Mouse (Mus musculus) small intestine, adult 2 months (tissue): ENCODE results near the gene Phlda3. TPM values are rescaled to one million over a fixed set of nuclear protein-coding genes. Genes with fewer than 3 reads are reported as not detected.
A peak's percentile ranks its signal among the peaks of the same experiment; 100 is the strongest.

Source experiments
- H3K27ac ChIP-seq: fragments of 200-500 bp; 2 replicates; pipeline ENCODE4 v1.5.1; 2012; ENCODE audit warnings: low read depth, low read length, control low read depth, inconsistent platforms; ENCODE audit not compliant: insufficient read depth
- H3K27me3 ChIP-seq: fragments of 200-500 bp; 2 replicates; pipeline ENCODE4 v1.6.1; 2012; ENCODE audit warnings: mild to moderate bottlenecking, moderate library complexity, low read length, inconsistent platforms; ENCODE audit not compliant: control insufficient read depth, insufficient read depth
- H3K36me3 ChIP-seq: fragments of 200-500 bp; 2 replicates; pipeline ENCODE4 v1.6.1; 2012; ENCODE audit warnings: mild to moderate bottlenecking, low read length, control low read depth, inconsistent platforms; ENCODE audit not compliant: control insufficient read depth, insufficient read depth
- H3K4me1 ChIP-seq: fragments of 200-500 bp; 2 replicates; pipeline ENCODE4 v1.6.1; 2012; ENCODE audit warnings: low read length, inconsistent platforms, mixed read lengths; ENCODE audit not compliant: control insufficient read depth, insufficient read depth, insufficient read length
- H3K4me3 ChIP-seq: fragments of 200-500 bp; 2 replicates; pipeline ENCODE4 v1.5.1; 2012; ENCODE audit warnings: low read depth, mild to moderate bottlenecking, control low read depth, inconsistent platforms, low read length, moderate library complexity
- CTCF ChIP-seq: fragments of 200-500 bp; IDR thresholded peaks from 2 replicates; pipeline ENCODE4 v1.5.1; 2012; ENCODE audit warnings: low read depth, mild to moderate bottlenecking, control low read depth, inconsistent platforms, low read length, moderate library complexity, mixed read lengths; ENCODE audit not compliant: insufficient replicate concordance, insufficient read length; ENCODE audit errors: extremely low read depth
- POLR2A ChIP-seq: fragments of 200-500 bp; IDR thresholded peaks from 2 replicates; pipeline ENCODE4 v1.6.1; 2012; ENCODE audit warnings: low read depth, mild to moderate bottlenecking, control low read depth, inconsistent platforms, low read length, moderate library complexity
- WGBS: fragments of 180-500 bp; shearing (Covaris S2); methylation state at CpG from one replicate; pipeline ENCODE4 v1.1.7; 2018; 5-methylcytosine and 5-hydroxymethylcytosine counted together
- polyA plus RNA-seq: library from polyadenylated mRNA; depleted of rRNA; stranded (reverse); fragments of >200 nt; gene quantifications from 2 replicates; pipeline ENCODE4 v1.2.3, GENCODE M21; 2012

The Phlda3 gene
- polyA plus RNA-seq, 1 experiment = 8.7 TPM

- no peaks in the 10 kb centered on the region for H3K27me3 ChIP-seq
- H3K4me3 ChIP-seq = no peak overlapping the region
- H3K36me3 ChIP-seq = no peaks in the 10 kb centered on the region
- 76% methylated on average over 8 of the region's 8 CpGs for WGBS
- H3K4me1 ChIP-seq = no peaks in the 10 kb centered on the region
- TF ChIP-seq CTCF (no peak), POLR2A (no peak)
- H3K27ac ChIP-seq = no peak overlapping the region
Measured at GRCm38 (mm10) chr1:135757287-135757686, 8.6 kb upstream of the Phlda3 start.

GRCm38 (mm10) chr1:135759685-135760084 is 6.2 kb upstream of the Phlda3 start:
- no peaks in the 10 kb centered on the region for H3K36me3 ChIP-seq
- H3K4me1 ChIP-seq = no peaks in the 10 kb centered on the region
- WGBS = 75% methylated on average over 4 of the region's 4 CpGs
- no peak overlapping the region for H3K27ac ChIP-seq
- TF ChIP-seq CTCF = no peak
- TF ChIP-seq POLR2A = no peak
- H3K27me3 ChIP-seq = no peaks in the 10 kb centered on the region
- H3K4me3 ChIP-seq = no peak overlapping the region

GRCm38 (mm10) chr1:135760216-135760615 is 5.7 kb upstream of the Phlda3 start:
- no peaks in the 10 kb centered on the region for H3K27me3 ChIP-seq
- no peaks in the 10 kb centered on the region for H3K36me3 ChIP-seq
- no peak for TF ChIP-seq CTCF
- TF ChIP-seq POLR2A = no peak
- no peak overlapping the region for H3K4me3 ChIP-seq
- H3K4me1 ChIP-seq = no peaks in the 10 kb centered on the region
- no peak overlapping the region for H3K27ac ChIP-seq
- 47% methylated on average over 8 of the region's 8 CpGs for WGBS

GRCm38 (mm10) chr1:135761728-135762127 is 4.2 kb upstream of the Phlda3 start:
- Histone ChIP-seq H3K4me1 (peaks cover 8% of the 10 kb centered on the region; the same call in 1 of the 2 replicates), H3K4me3 (no peak overlapping the region), H3K27ac (no peak overlapping the region), H3K27me3 (peaks cover 9% of the 10 kb centered on the region), H3K36me3 (no peaks in the 10 kb centered on the region)
- no peak for TF ChIP-seq CTCF
- TF ChIP-seq POLR2A = no peak
- 84% methylated on average over 5 of the region's 5 CpGs for WGBS

GRCm38 (mm10) chr1:135763503-135764205 is 2.3 kb upstream of the Phlda3 start:
- H3K27me3 ChIP-seq = peaks cover 9% of the 10 kb centered on the region
- H3K4me1 ChIP-seq = peaks cover 8% of the 10 kb centered on the region; the same call in 1 of the 2 replicates
- no peaks in the 10 kb centered on the region for H3K36me3 ChIP-seq
- 79% methylated on average over 9 of the region's 9 CpGs for WGBS
- TF ChIP-seq CTCF (no peak), POLR2A (no peak)
- H3K4me3 ChIP-seq = no peak overlapping the region
- H3K27ac ChIP-seq = no peak overlapping the region

GRCm38 (mm10) chr1:135764206-135764528 is 1.8 kb upstream of the Phlda3 start:
- no peak for TF ChIP-seq CTCF
- TF ChIP-seq POLR2A = no peak

GRCm38 (mm10) chr1:135766592-135767306 is 830 bp downstream of the Phlda3 start:
- no peak for TF ChIP-seq POLR2A
- no peak for TF ChIP-seq CTCF
- Histone ChIP-seq H3K27me3 (peaks cover 9% of the 10 kb centered on the region), H3K27ac (peak overlapping the region; percentile 45), H3K4me3 (peak overlapping the region; percentile 69), H3K4me1 (peaks cover 12% of the 10 kb centered on the region), H3K36me3 (no peaks in the 10 kb centered on the region)
- 30% methylated on average over 30 of the region's 30 CpGs for WGBS

More at GRCm38 (mm10) chr1:135764206-135764528, 1.8 kb upstream of the Phlda3 start:
- Histone ChIP-seq H3K4me3 (no peak overlapping the region), H3K27ac (no peak overlapping the region), H3K27me3 (peaks cover 9% of the 10 kb centered on the region), H3K36me3 (no peaks in the 10 kb centered on the region), H3K4me1 (peaks cover 8% of the 10 kb centered on the region; the same call in 1 of the 2 replicates)
- 50% methylated on average over 2 of the region's 2 CpGs for whole genome bisulfite sequencing
